Mouse (Mus musculus) ZHBTc4 (cell line): ENCODE measurements around the gene Unc5cl.
"Not testable (repeated sequence)": the region's sequence is repeated elsewhere in the genome, so short reads cannot be mapped to it uniquely, and the experiment has no call there.

Experiments
- DNase-seq: peaks from one replicate; pipeline ENCODE4 v3.0.0-alpha.2; 2011; ENCODE audit warnings: low read depth, low spot score

Unc5cl gene

GRCm38 (mm10) chr17:48467395-48468231, 12.9 kb downstream of the Unc5cl start:
- DNase-seq = peak; percentile 88

GRCm38 (mm10) chr17:48474282-48474681, 19.6 kb downstream of the Unc5cl start:
- not testable (repeated sequence) for DNase-seq

- no peak for DNase-seq
Observed at GRCm38 (mm10) chr17:48475444-48475843, 20.7 kb downstream of the Unc5cl start.

DNA sequence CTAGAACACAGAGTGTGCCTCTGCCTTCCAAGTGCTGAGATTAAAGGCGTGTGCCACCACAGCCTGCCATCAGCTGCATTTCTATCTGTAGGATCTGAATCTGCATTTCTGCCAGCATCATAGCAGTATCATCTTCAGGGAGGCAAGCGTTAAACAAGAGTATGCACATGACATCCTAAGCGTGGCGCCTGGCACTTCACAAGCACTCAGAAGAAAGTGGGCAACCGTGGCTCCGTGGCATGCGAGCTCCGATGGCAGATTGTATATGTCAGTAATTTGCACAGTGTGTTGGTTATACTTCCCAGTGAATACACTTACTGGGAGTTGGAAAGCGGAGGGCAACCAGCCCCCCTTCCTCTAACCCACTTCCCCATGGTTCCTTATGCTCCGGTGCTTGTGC, 25.3 kb downstream of the Unc5cl start:
- DNase-seq = no peak

GRCm38 (mm10) chr17:48483764-48484163, 29.1 kb downstream of the Unc5cl start:
- DNase-seq = no peak

DNA sequence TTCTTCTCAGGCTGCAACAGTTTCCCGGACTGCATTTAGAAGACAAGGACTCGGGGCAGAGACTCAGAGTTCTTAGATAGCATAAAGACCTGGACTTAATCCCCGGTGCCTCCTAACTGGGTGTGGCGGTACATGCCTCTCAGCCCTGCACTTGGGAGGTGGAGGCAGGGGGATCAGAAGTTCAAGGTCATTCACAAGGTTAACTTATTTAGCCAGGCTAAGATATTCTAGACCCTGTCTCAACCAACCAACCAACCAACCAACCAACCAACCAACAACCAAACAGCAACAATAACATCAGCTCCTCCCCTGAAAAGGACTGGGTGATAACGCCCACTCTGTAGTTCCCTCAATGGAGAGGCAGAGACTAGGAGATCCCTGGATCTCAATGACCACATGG, 29.5 kb downstream of the Unc5cl start:
- peak; percentile 62 for DNase-seq

DNA sequence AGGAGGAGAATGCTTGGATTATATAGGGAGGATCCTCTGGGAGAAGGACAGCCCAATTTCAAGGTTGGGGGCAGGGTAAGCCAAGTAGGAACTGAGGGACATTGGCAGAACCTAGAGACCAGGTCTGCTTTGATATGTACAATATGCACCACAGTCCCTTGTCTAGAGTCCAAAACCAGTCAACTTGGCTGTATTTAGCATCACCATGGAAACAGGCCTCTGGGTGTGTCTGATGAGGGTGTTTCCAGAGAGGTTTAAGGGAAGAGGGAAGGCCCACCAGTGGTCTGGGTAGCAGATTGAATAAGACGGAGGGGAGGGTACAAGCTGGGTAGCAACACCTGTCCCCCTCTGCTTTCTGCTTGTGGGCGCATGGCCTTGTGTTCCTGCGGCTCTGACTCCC, 34.8 kb downstream of the Unc5cl start:
- DNase-seq = peak; percentile 66

- DNase-seq = no peak
Observed at GRCm38 (mm10) chr17:48492621-48493020, 37.9 kb downstream of the Unc5cl start.

- DNase-seq = peak; percentile 81
Observed at GRCm38 (mm10) chr17:48493582-48493981, 38.9 kb downstream of the Unc5cl start.

GRCm38 (mm10) chr17:48493986-48494385, 39.3 kb downstream of the Unc5cl start:
- peak; percentile 25 for DNase-seq

- no peak for DNase-seq
Observed at GRCm38 (mm10) chr17:48497986-48498385, 43.3 kb downstream of the Unc5cl start.

GRCm38 (mm10) chr17:48500846-48501445, 46.2 kb downstream of the Unc5cl start:
- peak; percentile 58 for DNase-seq

DNA sequence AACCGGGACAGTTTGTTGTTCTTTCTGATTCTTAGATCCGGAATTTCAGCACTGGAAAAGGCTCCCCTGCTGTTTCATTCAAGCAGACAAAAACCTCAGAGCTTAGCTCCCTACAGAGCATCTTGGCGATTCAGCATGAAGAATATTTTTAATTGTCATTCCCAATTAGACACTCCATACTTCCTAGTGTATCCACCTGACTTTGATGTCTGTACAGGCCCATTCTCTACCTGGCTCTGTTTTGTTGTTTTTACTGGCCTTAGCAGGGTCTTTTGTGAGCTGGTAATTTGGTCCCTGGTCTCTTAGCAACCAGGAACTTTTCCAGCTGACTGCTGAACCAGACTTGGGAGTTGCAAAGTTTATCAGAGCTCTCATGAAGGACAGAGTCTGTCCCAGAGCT, 50.3 kb downstream of the Unc5cl start:
- DNase-seq = peak; percentile 62

DNA sequence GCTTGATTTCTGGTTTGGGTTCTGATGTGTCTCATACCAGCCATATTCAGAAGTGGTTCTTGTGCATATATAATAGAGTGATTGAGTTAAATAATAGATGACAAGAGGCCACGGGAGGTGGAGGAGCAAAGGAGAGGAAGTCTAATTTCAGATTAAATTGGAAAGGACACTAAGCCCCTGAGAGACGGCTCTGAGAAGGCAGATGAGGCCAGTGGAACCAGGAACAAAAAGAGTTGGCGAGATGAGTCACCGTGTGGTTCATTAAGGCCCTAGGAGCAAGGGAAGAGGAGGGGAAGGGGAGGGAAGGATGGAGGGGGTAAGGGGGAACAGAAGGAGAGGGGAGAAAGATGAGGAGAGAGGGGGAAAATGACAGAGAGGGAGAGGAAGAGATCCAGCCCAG, 52.3 kb downstream of the Unc5cl start:
- no peak for DNase-seq

GRCm38 (mm10) chr17:48509596-48509995, 54.9 kb downstream of the Unc5cl start:
- no peak for DNase-seq

DNA sequence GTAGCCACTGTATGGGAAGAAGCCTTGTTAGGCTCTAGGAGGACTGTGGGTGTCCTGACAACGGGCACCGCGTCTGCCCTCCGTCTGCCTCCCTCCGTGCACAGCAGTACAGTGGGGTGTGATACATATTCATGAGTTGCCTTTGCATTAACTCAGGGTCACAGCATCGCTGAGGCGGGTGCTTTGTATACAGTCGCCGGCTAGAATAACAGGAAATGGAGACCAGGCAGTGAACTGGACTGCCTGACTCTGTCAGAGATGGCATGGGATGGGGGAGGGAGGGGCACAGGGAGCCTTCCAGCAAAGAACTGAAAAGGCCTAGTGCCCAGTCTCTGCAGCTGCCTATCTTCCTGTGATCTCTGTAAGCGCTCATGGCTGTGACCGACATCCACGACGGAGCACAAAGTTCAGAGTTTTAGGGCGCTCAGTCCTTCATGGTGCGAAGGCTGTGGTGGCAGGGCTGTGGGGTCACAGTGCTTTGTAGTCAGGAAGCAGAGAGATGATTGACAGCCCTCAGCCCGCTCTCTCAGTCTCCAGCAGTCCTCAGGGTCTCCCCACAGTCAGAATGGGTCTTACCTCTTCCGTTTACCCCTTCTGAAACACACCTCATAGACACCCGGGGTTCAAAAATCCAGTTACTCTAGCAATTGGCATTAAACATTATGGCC, 58.0 kb downstream of the Unc5cl start:
- peak; percentile 51 for DNase-seq

DNA sequence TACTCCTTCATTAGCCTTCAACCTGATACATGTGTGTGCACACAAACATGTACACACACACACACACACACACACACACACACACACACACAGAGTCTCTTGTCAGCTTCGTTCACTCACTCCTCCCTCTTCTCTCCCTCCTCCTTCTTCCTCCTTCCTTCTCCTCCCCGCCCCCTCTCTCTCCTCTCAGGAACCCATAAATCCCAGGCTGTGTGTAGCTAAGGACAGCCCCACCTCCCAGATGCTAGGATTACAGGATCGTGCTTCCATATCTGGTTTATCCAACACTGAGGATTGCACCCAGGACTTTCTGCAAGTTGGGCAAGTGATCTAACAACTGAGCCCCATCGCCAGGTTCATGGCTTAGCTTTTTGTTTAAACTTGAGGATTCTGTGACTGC, 59.9 kb downstream of the Unc5cl start:
- DNase-seq = no peak

- no peak for DNase-seq
Observed at GRCm38 (mm10) chr17:48519046-48519445, 64.3 kb downstream of the Unc5cl start.

DNA sequence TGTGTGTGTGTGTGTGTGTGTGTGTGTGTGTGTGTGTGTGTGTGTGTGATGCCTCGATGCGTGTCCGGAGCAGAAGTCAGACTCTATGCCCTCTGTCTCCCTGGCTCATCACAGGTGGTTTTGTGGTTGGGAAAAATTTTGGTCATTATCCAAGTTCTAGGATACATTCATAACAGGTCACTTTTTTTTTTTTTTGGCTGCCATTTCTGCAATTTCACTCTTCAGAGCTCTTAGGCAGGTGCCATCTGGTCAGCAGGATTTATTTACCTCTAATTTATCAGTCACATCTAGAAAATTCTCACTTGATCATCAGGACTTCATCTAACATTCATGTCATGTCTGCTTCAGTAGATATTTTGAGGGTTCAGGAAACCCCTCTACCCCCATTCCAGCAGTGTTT, 65.7 kb downstream of the Unc5cl start:
- DNase-seq = no peak

DNA sequence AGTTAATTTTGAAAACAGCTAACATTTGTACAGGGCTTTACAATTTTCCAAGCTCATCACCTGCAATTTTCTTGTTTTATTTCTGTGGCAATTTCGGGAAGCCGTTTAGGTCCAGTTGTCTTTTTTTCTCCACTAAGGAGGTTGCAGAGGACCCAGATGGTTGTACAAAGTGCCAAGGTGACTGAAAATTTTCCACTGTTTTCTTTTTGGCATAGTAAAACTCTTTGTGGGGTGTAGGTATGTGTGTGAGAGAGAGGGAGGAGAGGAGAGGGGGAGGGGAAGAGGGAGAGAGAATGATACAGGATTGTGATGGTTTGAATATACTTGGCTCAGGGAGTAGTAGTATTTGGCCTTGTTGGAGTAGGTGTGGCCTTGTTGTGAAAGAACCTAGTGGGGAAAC, 68.4 kb downstream of the Unc5cl start:
- no peak for DNase-seq

DNA sequence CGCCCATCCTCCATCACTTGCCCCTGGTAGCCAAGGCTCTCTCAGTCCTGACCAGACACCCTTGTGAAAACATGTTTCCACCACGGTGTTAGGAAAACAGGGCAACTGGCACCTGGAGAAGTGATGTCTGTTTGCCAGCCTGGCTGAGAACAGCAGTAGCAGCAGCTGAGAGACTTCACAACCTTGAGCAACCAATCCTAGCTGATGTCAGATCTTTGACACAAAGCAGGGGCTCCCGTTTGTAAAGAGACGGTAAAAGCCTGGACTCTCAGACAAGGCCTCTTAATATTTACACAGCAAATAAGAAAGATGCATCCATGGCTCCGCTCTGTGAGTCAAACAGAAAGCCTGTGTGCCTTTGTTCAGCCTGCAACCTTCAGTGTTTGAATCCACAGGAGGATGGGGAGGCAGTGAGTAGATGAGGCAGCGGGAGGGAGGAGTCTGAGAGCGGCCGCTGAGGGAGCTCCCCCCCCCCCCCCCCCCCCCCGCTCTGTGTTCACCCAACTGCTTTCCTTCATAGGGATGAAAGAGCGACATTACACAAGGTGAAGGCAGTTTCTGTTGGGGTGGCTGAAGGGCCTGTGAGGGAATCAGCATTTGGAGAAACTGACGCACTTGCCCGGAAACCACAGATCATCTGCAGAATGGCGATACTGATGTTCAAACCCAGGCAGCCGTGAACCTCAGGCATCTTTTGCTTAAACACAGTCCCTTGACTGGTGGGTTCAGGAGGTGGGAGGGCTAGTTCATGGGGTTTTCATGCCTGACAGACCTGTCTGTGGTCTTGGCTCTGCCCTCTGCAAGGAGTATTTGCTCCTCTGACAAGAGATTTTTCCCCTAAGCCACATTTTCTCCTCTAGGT, 79.4 kb downstream of the Unc5cl start:
- DNase-seq = no peak

- DNase-seq = peak; percentile 77
Observed at GRCm38 (mm10) chr17:48538328-48538727, 83.6 kb downstream of the Unc5cl start.
